Mouse (Mus musculus): ENCODE measurements at regions not wholly inside any gene's neighbourhood (a gene's known extent, or its start where the extent isn't known, plus 50 kb on each side); places are given as distances from the start of the nearest gene placed in this dataset.

DNA sequence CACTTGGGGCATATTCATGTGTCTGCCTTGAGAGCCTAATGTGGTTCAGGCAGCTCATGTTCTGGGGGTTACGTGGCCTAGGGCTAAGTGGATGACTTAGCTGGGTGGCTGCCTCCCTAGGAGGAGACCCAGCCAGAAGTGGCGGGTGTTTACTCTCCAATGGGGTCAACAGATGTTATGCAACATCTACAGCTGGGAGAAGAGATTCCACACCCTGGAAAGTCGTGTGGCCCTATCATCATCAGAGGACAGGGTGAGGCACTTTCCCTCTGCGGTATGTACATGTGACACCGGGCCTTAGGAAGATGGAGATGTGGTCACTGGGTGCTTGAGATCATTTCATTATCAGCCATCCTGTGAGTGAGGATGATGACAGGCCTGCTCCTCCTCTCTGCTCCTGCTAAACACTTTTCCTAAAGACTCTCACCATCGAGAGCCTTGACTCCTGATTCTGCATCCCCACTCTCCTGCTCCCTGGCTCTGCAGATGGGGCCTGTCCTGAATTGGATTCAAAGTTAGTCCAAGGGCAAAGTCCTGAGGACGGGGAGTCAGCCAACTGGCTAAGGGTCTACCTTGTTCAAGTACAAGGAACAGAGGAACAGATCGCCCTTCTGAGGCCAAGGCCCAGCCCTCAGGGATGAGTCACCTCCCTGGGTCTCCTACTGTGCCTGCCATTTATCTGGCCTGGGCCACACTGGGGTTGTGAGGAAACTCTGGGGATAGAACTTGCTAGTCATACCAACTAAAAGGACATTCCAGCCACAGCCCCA lies 99.8 kb upstream of the Cops8 start:
- POLR2A ChIA-PET: interaction anchor here in 1 of 4 experiments (0.5 to 2.4 kb wide), 4 partner anchors 10 to 22 kb away, joined by 3 to 7 read pairs (median 6); no protein-coding TSS in a partner anchor

DNA sequence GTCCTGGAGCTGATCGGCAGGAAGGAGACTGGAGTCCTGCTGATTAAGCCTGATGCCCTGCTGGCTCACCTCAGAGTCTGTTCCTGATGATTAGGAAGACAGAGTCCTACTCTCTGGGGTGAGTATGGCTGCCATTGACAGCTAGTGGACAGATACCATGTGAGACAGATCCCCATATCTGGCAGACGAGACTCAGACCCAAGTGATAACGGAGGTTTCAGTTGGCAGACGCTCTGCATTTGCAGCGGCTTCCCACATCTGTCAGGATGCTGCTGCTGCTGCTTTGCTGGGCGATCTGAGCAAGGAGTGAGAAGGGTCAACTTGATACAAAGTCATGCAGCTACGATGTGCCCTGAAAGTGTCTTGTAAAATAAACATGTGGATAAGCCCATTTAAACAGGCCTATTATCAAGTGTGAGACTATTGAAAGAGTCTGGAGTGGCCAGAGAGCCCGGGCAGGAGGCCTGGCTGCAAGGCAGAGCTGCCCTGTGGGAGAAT lies 98.1 kb upstream of the Cops8 start:
- CTCF ChIA-PET: interaction anchor here in 2 of 4 experiments (0.5 to 1.9 kb wide), 2 partner anchors 52 kb away, joined by 3 to 5 read pairs; no protein-coding TSS in a partner anchor
- POLR2A ChIA-PET: interaction anchor here in 3 of 4 experiments (0.9 to 2.2 kb wide), 9 partner anchors 10 to 39 kb away, joined by 3 to 13 read pairs (median 3); no protein-coding TSS in a partner anchor

More for the DNA sequence above, 99.8 kb upstream of the Cops8 start:
- CTCF ChIA-PET: interaction anchor here in 1 of 4 experiments (0.6 kb wide), 1 partner anchor 16 kb away, joined by 4 read pairs; no protein-coding TSS in a partner anchor

DNA sequence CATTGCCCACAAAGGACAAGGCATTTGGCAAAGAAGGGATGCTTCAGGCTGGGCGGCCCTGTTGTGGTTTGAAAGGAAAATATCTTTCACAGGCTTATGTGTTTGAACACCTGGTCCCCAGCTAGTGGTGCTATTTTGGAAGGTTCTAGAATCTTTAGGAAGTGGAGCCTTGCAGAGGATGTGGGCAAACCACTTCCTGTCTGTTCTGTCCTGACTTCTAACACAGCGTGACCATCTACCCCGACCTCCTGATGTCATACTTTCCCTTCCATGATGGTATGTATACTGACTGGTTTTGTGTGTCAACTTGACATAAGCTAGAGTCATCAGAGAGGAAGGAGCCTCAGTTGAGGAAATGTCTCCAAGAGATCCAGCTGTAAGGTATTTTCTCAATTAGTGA lies 97.2 kb upstream of the Cops8 start:
- ChIA-PET CTCF (interaction anchor here in 1 of 4 experiments (0.5 to 1.9 kb wide), 2 partner anchors 51 to 129 kb away, joined by 3 to 5 read pairs; no protein-coding TSS in a partner anchor), POLR2A (interaction anchor here in 1 of 4 experiments (0.6 to 2.2 kb wide), 5 partner anchors 9 to 1900 kb away, joined by 3 to 13 read pairs (median 3); no protein-coding TSS in a partner anchor)

DNA sequence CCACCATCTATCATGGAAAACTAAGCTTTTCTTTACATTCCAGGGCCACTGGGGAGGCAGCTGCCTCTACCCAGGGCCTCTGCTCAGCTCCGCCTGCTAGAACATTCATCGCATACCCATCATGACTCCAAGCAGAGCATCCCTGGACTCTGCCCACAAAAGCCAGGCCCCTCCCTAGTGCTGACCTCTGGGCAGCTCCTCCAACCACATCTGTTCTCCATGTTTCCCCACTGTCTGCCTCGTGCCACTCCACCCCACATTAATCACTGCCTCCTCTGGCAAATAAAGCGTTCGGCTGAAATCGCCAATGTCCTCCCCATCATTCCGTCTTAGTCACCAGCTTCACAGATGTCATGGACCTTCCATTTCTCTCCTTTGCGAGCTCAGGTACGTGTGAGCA lies 96.2 kb upstream of the Cops8 start:
- CTCF ChIA-PET: interaction anchor here in 1 of 4 experiments (0.6 kb wide), 1 partner anchor 51 kb away, joined by 4 read pairs; no protein-coding TSS in a partner anchor
- POLR2A ChIA-PET: interaction anchor here in 2 of 4 experiments (0.6 to 5.0 kb wide), 7 partner anchors 8 to 30 kb away, joined by 3 to 23 read pairs (median 5); no protein-coding TSS in a partner anchor

GRCm38 (mm10) chr1:90509371-90509770 lies 93.4 kb upstream of the Cops8 start:
- CTCF ChIA-PET: interaction anchor here in 1 of 4 experiments (0.5 kb wide), 1 partner anchor 26 kb away, joined by 3 read pairs; no protein-coding TSS in a partner anchor
- POLR2A ChIA-PET: interaction anchor here in 1 of 4 experiments (0.9 to 5.0 kb wide), 5 partner anchors 11 to 65 kb away, joined by 3 to 23 read pairs (median 3); no protein-coding TSS in a partner anchor

DNA sequence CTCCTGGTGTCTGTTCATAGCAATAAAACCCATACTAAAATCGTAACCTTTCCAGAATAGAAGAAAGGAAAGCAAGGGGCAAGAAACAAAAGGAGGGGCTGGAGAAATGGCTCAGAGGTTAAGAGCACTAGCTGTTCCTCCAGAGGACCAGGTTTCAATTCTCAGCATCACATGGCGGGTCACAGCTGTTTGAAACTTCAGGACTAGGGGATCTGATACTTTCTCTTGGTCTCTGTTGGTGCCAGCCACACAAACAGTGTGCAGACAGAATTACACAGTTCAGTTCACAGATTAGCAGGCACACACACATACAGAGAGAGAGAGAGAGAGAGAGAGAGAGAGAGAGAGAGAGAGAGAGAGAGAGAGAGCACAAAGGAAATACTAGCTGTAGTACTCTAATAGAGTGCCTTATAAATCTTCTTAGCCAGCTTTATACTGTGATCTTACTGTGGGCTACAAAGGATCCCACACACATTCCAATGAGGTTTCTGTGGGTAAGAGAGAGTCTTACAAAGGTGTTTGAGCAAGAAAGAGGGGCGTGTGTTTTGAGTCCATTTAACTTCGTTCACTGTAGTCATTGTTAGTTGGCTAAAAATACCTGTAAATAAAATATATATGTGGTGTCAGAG lies 89.2 kb upstream of the Cops8 start:
- CTCF ChIA-PET: no interaction called here
- POLR2A ChIA-PET: interaction anchor here in 1 of 4 experiments (1.0 to 3.7 kb wide), 2 partner anchors 8 to 14 kb away, joined by 3 to 13 read pairs; no protein-coding TSS in a partner anchor

DNA sequence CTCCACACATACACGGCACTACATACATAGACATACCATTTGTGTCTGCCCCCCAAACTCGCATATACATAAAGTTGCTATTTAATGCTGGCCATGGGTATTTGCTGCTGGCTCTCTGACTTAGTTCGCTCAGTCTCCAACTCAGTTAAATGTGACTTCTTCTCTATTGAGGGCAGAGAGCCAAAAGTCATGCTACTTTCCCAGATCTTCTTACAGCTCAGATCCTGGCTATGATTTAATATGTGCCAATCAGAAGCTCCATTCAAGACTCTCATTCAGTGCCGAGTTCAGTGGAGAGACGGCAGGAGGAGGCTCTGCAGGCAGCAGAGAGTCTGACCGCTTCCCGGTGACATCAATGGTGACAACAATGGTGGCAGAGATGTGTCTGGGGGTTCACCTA lies 88.6 kb upstream of the Cops8 start:
- POLR2A ChIA-PET: interaction anchor here in 1 of 4 experiments (3.7 kb wide), 1 partner anchor 9 kb away, joined by 13 read pairs; no protein-coding TSS in a partner anchor
- CTCF ChIA-PET: no interaction called here

DNA sequence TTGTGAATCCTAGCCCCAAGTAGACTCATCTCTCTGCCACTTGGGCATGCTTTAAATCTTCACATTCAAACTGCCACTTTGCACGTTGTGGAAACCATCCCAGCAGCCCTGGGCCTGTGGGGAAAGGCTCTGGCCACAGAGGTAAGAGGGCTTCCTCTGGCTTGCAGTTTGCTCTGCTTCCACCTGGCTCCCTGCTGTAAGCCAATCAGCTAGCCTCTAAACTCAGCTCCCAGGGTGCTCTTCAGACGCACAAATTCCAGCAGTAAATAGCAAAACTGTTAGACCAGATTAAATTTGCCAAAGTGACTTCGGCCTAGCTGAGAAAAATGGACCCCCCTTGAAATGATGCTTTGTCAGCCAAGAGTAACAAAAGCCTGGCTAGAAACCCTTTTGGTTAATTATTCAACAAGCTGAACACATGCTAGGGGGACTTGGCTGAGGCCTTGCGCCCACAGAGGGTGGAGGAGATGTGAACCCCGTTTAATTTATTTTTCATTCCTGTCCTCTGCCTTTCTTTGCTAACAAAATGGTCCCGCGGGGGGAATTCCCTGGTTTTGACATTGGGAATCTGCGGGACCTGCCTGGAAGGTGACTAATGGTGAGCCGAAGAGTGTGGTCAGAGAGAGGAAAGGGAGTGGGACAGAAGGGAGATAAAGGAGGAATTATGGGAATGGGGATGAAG lies 84.1 kb upstream of the Cops8 start:
- POLR2A ChIA-PET: interaction anchor here in 3 of 4 experiments (0.7 to 1.9 kb wide), 10 partner anchors 9 to 315 kb away, joined by 3 to 5 read pairs (median 3); partner anchors contain the start of genes Ackr3 (in 1 of the 3) and Cops8 (in 1 of the 3)
- CTCF ChIA-PET: interaction anchor here in 1 of 4 experiments (0.6 kb wide), 1 partner anchor 15 kb away, joined by 4 read pairs; no protein-coding TSS in a partner anchor

- POLR2A ChIA-PET: interaction anchor here in 3 of 4 experiments (0.7 to 3.8 kb wide), 9 partner anchors 8 to 315 kb away, joined by 3 to 23 read pairs (median 4); partner anchors contain the start of gene Cops8 (in 1 of the 3)
- CTCF ChIA-PET: interaction anchor here in 2 of 4 experiments (0.6 to 0.7 kb wide), 2 partner anchors 16 to 74 kb away, joined by 3 to 4 read pairs; no protein-coding TSS in a partner anchor
These were observed 83.2 kb upstream of the Cops8 start for GRCm38 (mm10) chr1:90519284-90520275.

- POLR2A ChIA-PET: interaction anchor here in 2 of 4 experiments (0.5 to 3.8 kb wide), 12 partner anchors 8 to 408 kb away, joined by 3 to 23 read pairs (median 4); no protein-coding TSS in a partner anchor
These were observed 80.5 kb upstream of the Cops8 start for GRCm38 (mm10) chr1:90522294-90522693.

DNA sequence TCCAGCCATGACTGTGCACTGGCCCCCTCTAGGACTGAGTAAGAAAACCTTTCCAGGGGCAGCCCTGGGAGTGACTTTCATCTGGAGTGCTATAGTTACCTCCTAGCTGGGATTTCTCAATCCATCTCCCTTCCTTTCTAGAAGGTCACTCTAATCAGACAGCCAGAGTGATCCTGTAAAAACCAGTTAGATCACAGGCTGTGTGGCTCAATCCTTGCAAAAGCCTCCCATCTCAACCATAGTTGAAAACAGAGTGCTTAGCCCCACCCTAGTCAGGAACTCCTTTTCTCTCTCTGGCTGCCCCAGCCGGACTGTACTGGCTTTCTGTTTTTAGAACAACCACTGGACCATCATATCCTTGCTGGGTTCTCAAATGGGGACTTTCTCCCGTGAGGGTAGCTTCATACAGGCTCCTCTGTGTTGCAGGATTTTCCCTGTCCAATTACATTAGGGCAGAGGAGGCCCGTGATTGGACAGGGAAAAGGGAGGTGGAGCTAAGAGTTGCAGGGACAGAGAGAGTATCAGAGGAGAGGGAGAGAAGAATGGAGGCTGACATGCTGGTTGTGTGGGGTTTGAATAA lies 78.0 kb upstream of the Cops8 start:
- CTCF ChIA-PET: interaction anchor here in 1 of 4 experiments (0.9 kb wide), 1 partner anchor 32 kb away, joined by 4 read pairs; no protein-coding TSS in a partner anchor
- POLR2A ChIA-PET: interaction anchor here (0.5 to 1.8 kb wide), 33 partner anchors 8 to 1095 kb away, joined by 3 to 29 read pairs (median 4); no protein-coding TSS in a partner anchor

More at GRCm38 (mm10) chr1:90522294-90522693, 80.5 kb upstream of the Cops8 start:
- CTCF ChIA-PET: no interaction called here

DNA sequence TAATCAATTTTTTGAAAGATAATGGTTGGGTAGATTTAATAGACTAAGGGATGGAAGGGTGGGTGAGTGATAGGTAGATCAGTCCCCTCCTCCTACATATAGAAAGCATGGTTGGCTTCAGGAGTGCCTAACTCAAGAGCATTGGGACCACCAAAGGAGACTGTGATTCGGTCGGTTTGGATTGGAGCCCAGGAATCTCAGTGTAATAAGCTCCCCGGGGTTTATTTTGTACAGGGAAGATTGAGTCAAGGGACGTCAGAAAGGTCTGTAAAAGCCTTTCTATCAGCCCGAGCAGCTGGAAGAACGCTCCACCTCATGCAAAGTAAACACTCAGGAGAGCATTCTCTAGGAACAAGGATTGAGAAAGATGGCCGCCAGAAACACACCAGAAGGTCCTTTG lies 76.5 kb upstream of the Cops8 start:
- POLR2A ChIA-PET: interaction anchor here in 2 of 4 experiments (0.7 to 2.9 kb wide), 4 partner anchors 18 to 77 kb away, joined by 3 to 24 read pairs (median 4); partner anchors contain the start of gene Cops8 (in 1 of the 2)
- CTCF ChIA-PET: no interaction called here

DNA sequence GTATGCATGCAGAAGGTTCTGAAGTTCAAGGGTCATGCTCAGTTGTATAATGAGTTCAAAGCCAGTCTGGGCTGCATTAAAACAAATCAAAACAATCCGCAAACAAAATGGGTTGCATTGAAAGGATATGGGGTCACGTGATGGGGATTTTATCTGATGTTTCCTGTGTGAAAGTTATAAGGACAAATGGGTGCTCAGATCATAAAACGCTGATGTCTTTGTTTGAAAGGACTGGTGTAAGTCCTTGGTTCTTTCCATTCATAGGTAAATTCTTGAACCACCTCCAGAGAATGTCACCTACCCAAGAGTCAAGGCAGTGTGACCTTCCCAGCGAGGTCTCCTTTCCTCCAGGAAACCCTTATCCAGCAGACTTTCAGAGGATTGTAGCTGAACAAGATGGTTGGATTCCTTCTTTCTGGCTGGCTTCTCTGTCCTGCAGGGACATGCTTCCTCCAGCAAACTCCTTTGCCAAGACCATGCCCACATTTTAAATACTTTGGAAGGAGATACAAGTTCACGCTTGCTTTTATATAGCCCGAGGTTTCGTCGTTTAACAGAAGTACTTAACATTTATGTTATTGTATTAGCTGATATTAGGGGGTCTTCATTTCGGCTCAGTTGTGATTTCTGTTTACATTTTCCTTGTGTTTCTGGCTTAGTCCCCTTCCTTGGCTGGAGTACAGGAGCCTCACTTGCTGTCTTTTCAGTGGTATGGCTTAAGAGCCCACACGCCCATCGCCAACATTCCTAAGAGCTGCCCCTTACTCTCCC lies 74.6 kb upstream of the Cops8 start:
- ChIA-PET POLR2A (interaction anchor here in 3 of 4 experiments (0.6 to 2.9 kb wide), 14 partner anchors 9 to 488 kb away, joined by 3 to 24 read pairs (median 4); no protein-coding TSS in a partner anchor), CTCF (interaction anchor here in 2 of 4 experiments (0.5 to 1.1 kb wide), 3 partner anchors 15 to 273 kb away, joined by 3 to 4 read pairs (median 3); no protein-coding TSS in a partner anchor)

GRCm38 (mm10) chr1:90533481-90533880 lies 69.3 kb upstream of the Cops8 start:
- POLR2A ChIA-PET: no interaction called here
- CTCF ChIA-PET: no interaction called here

DNA sequence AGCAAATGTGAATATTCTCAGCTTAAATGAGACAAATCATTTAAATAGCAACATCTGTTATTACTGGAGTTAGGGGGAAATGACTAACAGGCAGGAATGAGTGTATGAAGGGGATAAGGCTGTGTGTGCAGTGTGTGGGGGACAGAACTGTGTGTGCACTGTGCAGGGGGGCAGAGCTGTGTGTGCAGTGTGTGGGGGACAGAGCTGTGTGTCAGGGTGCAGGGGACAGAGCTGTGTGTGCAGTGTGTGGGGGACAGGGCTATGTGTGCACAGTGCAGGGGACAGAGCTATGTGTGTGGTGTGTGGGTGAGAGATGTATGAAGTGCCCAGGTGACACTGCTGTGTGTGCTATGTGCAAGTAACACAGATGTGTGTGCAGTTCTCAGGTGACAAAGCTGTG lies 66.7 kb upstream of the Cops8 start:
- ChIA-PET POLR2A (interaction anchor here in 2 of 4 experiments (0.8 to 2.7 kb wide), 3 partner anchors 8 to 11 kb away, joined by 3 to 9 read pairs (median 3); no protein-coding TSS in a partner anchor), CTCF (interaction anchor here in 1 of 4 experiments (0.7 kb wide), 1 partner anchor 27 kb away, joined by 3 read pairs; no protein-coding TSS in a partner anchor)
